Mouse (Mus musculus) heart, postnatal 0 days (tissue): ENCODE measurements at regions not wholly inside any gene's neighbourhood (a gene's known extent, or its start where the extent isn't known, plus 50 kb on each side); places are given as distances from the start of the nearest gene placed in this dataset.

Experiments
- ATAC-seq: fragments of 200-750 bp; cut with Nextera tagmentation; 2 replicates; pipeline ENCODE4 v1.8.0; 2017; ENCODE audit warnings: low read depth, moderate number of reproducible peaks, moderate library complexity; ENCODE audit not compliant: insufficient read depth
- DNase-seq: peaks from one replicate; pipeline ENCODE4 v3.0.0-alpha.2; 2016; ENCODE audit warnings: low spot score
- H3K27ac ChIP-seq: fragments of 300-500 bp; sonication (generic); 2 replicates; pipeline ENCODE4 v1.5.1; 2014; ENCODE audit warnings: low read depth, mild to moderate bottlenecking
- H3K27me3 ChIP-seq: fragments of 300-500 bp; sonication (generic); 2 replicates; pipeline ENCODE4 v1.6.1; 2014; ENCODE audit warnings: low read length, mixed read lengths; ENCODE audit not compliant: control insufficient read depth, insufficient read depth
- H3K36me3 ChIP-seq: fragments of 300-500 bp; sonication (generic); replicated peaks from 2 replicates; pipeline ENCODE4 v1.6.1; 2014; ENCODE audit warnings: low read length, mixed read lengths; ENCODE audit not compliant: control insufficient read depth, insufficient read depth
- H3K4me1 ChIP-seq: fragments of 300-500 bp; sonication (generic); 2 replicates; pipeline ENCODE4 v1.6.1; 2014; ENCODE audit warnings: antibody characterized with exemption; ENCODE audit not compliant: control insufficient read depth, insufficient read depth
- H3K4me2 ChIP-seq: fragments of 300-500 bp; sonication (generic); 2 replicates; pipeline ENCODE4 v1.6.1; 2014; ENCODE audit warnings: low read depth, mild to moderate bottlenecking, low read length, moderate library complexity
- H3K4me3 ChIP-seq: fragments of 300-500 bp; sonication (generic); 2 replicates; pipeline ENCODE4 v1.5.1; 2014; ENCODE audit warnings: low read depth, low read length
- H3K9ac ChIP-seq: fragments of 300-500 bp; sonication (generic); replicated peaks from 2 replicates; pipeline ENCODE4 v1.6.1; 2014; ENCODE audit warnings: low read depth, low read length, mixed read lengths
- H3K9me3 ChIP-seq: fragments of 300-500 bp; sonication (generic); replicated peaks from 2 replicates; pipeline ENCODE4 v1.6.1; 2016; ENCODE audit warnings: low read length; ENCODE audit not compliant: control insufficient read depth
- CTCF ChIP-seq: IDR thresholded peaks from 2 replicates; pipeline ENCODE4 v1.5.1; 2016; ENCODE audit warnings: antibody characterized with exemption, control low read depth, low read depth
- EP300 ChIP-seq: IDR thresholded peaks from 2 replicates; pipeline ENCODE4 v1.6.1; 2016; ENCODE audit warnings: antibody characterized with exemption, low read depth
- WGBS: fragments of 180-500 bp; shearing (Covaris S2); extraction: QIAGEN DNeasy Blood & Tissue Kit; methylation state at CpG from one replicate; pipeline ENCODE4 v1.1.7; 2014; 5-methylcytosine and 5-hydroxymethylcytosine counted together

- Histone ChIP-seq H3K27ac (no peak overlapping the region), H3K27me3 (no peaks in the 10 kb centered on the region), H3K9me3 (no peaks in the 10 kb centered on the region), H3K9ac (no peak overlapping the region), H3K4me2 (no peak overlapping the region), H3K4me1 (no peaks in the 10 kb centered on the region), H3K4me3 (no peak overlapping the region), H3K36me3 (no peaks in the 10 kb centered on the region)
- ATAC-seq (no peak), DNase-seq (no peak)
- TF ChIP-seq CTCF (no peak), EP300 (no peak)
- WGBS = 59% methylated on average over 18 of the region's 18 CpGs
These were observed 168.3 kb upstream of the Npvf start for GRCm38 (mm10) chr6:50822236-50823151.

GRCm38 (mm10) chr6:50823220-50823910 lies 169.1 kb upstream of the Npvf start:
- H3K9me3 ChIP-seq = peaks cover 6% of the 10 kb centered on the region
- TF ChIP-seq EP300 (no peak), CTCF (no peak)
- H3K27ac ChIP-seq = no peak overlapping the region
- H3K4me2 ChIP-seq = no peak overlapping the region
- H3K4me3 ChIP-seq = no peak overlapping the region
- no peaks in the 10 kb centered on the region for H3K4me1 ChIP-seq
- H3K9ac ChIP-seq = no peak overlapping the region
- no peaks in the 10 kb centered on the region for H3K36me3 ChIP-seq
- H3K27me3 ChIP-seq = no peaks in the 10 kb centered on the region
- no peak for DNase-seq
- WGBS = 37% methylated on average over 18 of the region's 18 CpGs
- ATAC-seq = peak; percentile 24; the same call in 1 of the 2 replicates

- 72% methylated on average over 4 of the region's 4 CpGs for WGBS
- no peak for ATAC-seq
- Histone ChIP-seq H3K27ac (no peak overlapping the region), H3K36me3 (no peaks in the 10 kb centered on the region), H3K9ac (no peak overlapping the region), H3K27me3 (no peaks in the 10 kb centered on the region), H3K4me2 (no peak overlapping the region), H3K9me3 (peaks cover 7% of the 10 kb centered on the region), H3K4me1 (no peaks in the 10 kb centered on the region), H3K4me3 (no peak overlapping the region)
- TF ChIP-seq CTCF (no peak), EP300 (no peak)
- no peak for DNase-seq
These were observed 170.2 kb upstream of the Npvf start for GRCm38 (mm10) chr6:50824466-50824865.

DNA sequence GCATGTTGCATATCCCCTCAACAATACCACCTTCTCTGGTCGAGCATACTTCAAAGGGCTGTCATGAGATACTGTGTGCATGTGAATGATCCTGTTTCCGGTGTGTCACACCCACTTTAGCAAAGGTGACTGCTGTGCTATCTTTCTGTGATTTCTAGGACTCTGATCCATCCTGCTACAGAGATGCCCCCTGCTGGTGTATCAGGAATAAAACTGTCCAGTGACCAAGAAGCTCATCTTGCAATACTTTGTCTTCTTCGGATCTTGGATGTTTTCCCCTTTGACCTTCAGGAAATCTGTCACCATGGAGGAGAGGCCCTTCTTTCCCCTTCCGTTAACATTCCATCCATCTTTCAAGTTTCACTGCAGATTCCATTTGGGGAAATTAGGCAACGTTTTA lies 177.5 kb upstream of the Npvf start:
- H3K4me3 ChIP-seq = no peak overlapping the region
- no peak overlapping the region for H3K27ac ChIP-seq
- H3K36me3 ChIP-seq = no peaks in the 10 kb centered on the region
- H3K9me3 ChIP-seq = peaks cover 7% of the 10 kb centered on the region
- no peaks in the 10 kb centered on the region for H3K27me3 ChIP-seq
- H3K4me1 ChIP-seq = no peaks in the 10 kb centered on the region
- 64% methylated on average over 5 of the region's 5 CpGs for WGBS
- ATAC-seq (no peak), DNase-seq (no peak)
- no peak overlapping the region for H3K9ac ChIP-seq
- TF ChIP-seq EP300 (no peak), CTCF (no peak)
- H3K4me2 ChIP-seq = no peak overlapping the region

GRCm38 (mm10) chr6:50835997-50836625 lies 181.9 kb upstream of the Npvf start:
- no peak overlapping the region for H3K4me3 ChIP-seq
- H3K4me2 ChIP-seq = no peak overlapping the region
- TF ChIP-seq EP300 (no peak), CTCF (no peak)
- WGBS = 79% methylated on average over 6 of the region's 6 CpGs
- no peaks in the 10 kb centered on the region for H3K4me1 ChIP-seq
- H3K27me3 ChIP-seq = no peaks in the 10 kb centered on the region
- no peak for ATAC-seq
- no peaks in the 10 kb centered on the region for H3K36me3 ChIP-seq
- no peak for DNase-seq
- no peaks in the 10 kb centered on the region for H3K9me3 ChIP-seq
- no peak overlapping the region for H3K9ac ChIP-seq
- no peak overlapping the region for H3K27ac ChIP-seq
